Mouse (Mus musculus) monocyte, adult 2 months (primary cell): ENCODE results near the gene Sgo1.

Experiments used
- DNase-seq, 2 experiments: peaks; one replicate each; pipeline ENCODE4 v3.0.0; 2022; ENCODE audit warnings: low spot score in 2 of 2, low read depth in 1 of 2

Sgo1 gene

GRCm38 (mm10) chr17:53650251-53650661 is 38.9 kb downstream of the Sgo1 start:
- DNase-seq: no peak

GRCm38 (mm10) chr17:53643360-53643759 is 45.8 kb downstream of the Sgo1 start:
- DNase-seq: no peak

- no peak for DNase-seq
Observed at GRCm38 (mm10) chr17:53631344-53631743, 57.8 kb downstream of the Sgo1 start.

- DNase-seq: no peak
Observed at GRCm38 (mm10) chr17:53628131-53628530, 61.0 kb downstream of the Sgo1 start.

GRCm38 (mm10) chr17:53627497-53627896 is 61.6 kb downstream of the Sgo1 start:
- DNase-seq: no peak

- DNase-seq: no peak
Observed at GRCm38 (mm10) chr17:53626160-53626559, 63.0 kb downstream of the Sgo1 start.
